Mouse (Mus musculus) intestine, postnatal 0 days (tissue): ENCODE measurements around the gene Dhps. TPM values are rescaled to one million over a fixed set of nuclear protein-coding genes. Genes with fewer than 3 reads are reported as not detected.
"Not testable (repeated sequence)": the region's sequence is repeated elsewhere in the genome, so short reads cannot be mapped to it uniquely, and the experiment has no call there.

ENCODE experiments used
- ATAC-seq: fragments of 200-750 bp; cut with Nextera tagmentation; 2 replicates; pipeline ENCODE4 v1.8.0; 2017; ENCODE audit warnings: mild to moderate bottlenecking, moderate TSS enrichment, moderate library complexity
- H3K27ac ChIP-seq: fragments of 300-500 bp; sonication (generic); 2 replicates; pipeline ENCODE4 v1.5.1; 2014; ENCODE audit warnings: mild to moderate bottlenecking, low read depth, low read length, moderate library complexity
- H3K27me3 ChIP-seq: fragments of 300-500 bp; sonication (generic); replicated peaks from 2 replicates; pipeline ENCODE4 v1.6.1; 2014; ENCODE audit warnings: low read length, mixed read lengths; ENCODE audit not compliant: control insufficient read depth, insufficient read depth
- H3K36me3 ChIP-seq: fragments of 300-500 bp; sonication (generic); 2 replicates; pipeline ENCODE4 v1.6.1; 2014; ENCODE audit warnings: mild to moderate bottlenecking, moderate library complexity; ENCODE audit not compliant: control insufficient read depth, insufficient read depth
- H3K4me1 ChIP-seq: fragments of 300-500 bp; sonication (generic); replicated peaks from 2 replicates; pipeline ENCODE4 v1.6.1; 2014; ENCODE audit warnings: antibody characterized with exemption, low read length, mixed read lengths; ENCODE audit not compliant: control insufficient read depth, insufficient read depth
- H3K4me2 ChIP-seq: fragments of 300-500 bp; sonication (generic); replicated peaks from 2 replicates; pipeline ENCODE4 v1.6.1; 2014; ENCODE audit warnings: low read depth, mild to moderate bottlenecking, moderate library complexity
- H3K4me3 ChIP-seq: fragments of 300-500 bp; sonication (generic); 2 replicates; pipeline ENCODE4 v1.5.1; 2014; ENCODE audit warnings: low read depth, low read length
- H3K9ac ChIP-seq: fragments of 300-500 bp; sonication (generic); 2 replicates; pipeline ENCODE4 v1.6.1; 2014; ENCODE audit warnings: mild to moderate bottlenecking, low read depth, low read length
- H3K9me3 ChIP-seq: fragments of 300-500 bp; sonication (generic); 2 replicates; pipeline ENCODE4 v1.6.1; 2016; ENCODE audit warnings: mixed run types; ENCODE audit not compliant: control insufficient read depth
- CTCF ChIP-seq: sonication (generic); IDR thresholded peaks from 2 replicates; pipeline ENCODE4 v1.5.1; 2016; ENCODE audit warnings: low read depth, mild to moderate bottlenecking, control low read depth, antibody characterized with exemption, moderate library complexity
- WGBS: fragments of 180-500 bp; shearing (Covaris S2); extraction: QIAGEN DNeasy Blood & Tissue Kit; methylation state at CpG from one replicate; pipeline ENCODE4 v1.1.7; 2014; 5-methylcytosine and 5-hydroxymethylcytosine counted together
- polyA plus RNA-seq: library from polyadenylated mRNA; unstranded; fragments of >200 nt; fragmentation: Nextera tagmentation; extraction: Ambion mirVana; gene quantifications from 2 replicates; pipeline ENCODE4 v1.2.1, GENCODE M21; 2015

The Dhps gene
- polyA plus RNA-seq, 1 experiment from 2014 or later, result 46.6 TPM

- 0% methylated on average over 2 of the region's 2 CpGs for WGBS
- Histone ChIP-seq H3K36me3 (peaks cover 39% of the 10 kb centered on the region), H3K9me3 (no peaks in the 10 kb centered on the region), H3K27ac (peak overlapping the region; percentile 50; the same call in 1 of the 2 replicates), H3K9ac (no peak overlapping the region), H3K4me1 (no peaks in the 10 kb centered on the region; the same call in 1 of the 2 replicates), H3K4me3 (no peak overlapping the region), H3K4me2 (no peak overlapping the region), H3K27me3 (no peaks in the 10 kb centered on the region)
- TF ChIP-seq CTCF, result peak; percentile 98
- no peak for ATAC-seq
Measured at GRCm38 (mm10) chr8:85076993-85077392, 5.4 kb downstream of the Dhps start.

- Histone ChIP-seq H3K27me3 (no peaks in the 10 kb centered on the region), H3K4me1 (peaks cover 7% of the 10 kb centered on the region), H3K4me3 (peak overlapping the region; percentile 89), H3K4me2 (peak overlapping the region; percentile 98), H3K9me3 (no peaks in the 10 kb centered on the region), H3K27ac (peak overlapping the region; percentile 81; the same call in 1 of the 2 replicates), H3K9ac (peak overlapping the region; percentile 86), H3K36me3 (peaks cover 25% of the 10 kb centered on the region)
- ATAC-seq, result no peak
- TF ChIP-seq CTCF, result peak; percentile 9; the same call in 1 of the 2 replicates
- WGBS, result under 1% methylated on average over 25 of the region's 25 CpGs
Measured at GRCm38 (mm10) chr8:85080214-85080531, 8.6 kb downstream of the Dhps start.

- under 1% methylated on average over 30 of the region's 30 CpGs for WGBS
Measured at GRCm38 (mm10) chr8:85080532-85081215, 9.1 kb downstream of the Dhps start, which contains the start of gene Wdr83os. Gene Wdr83os (plus strand): TSS chr8:85080740.

GRCm38 (mm10) chr8:85081216-85081555, 9.6 kb downstream of the Dhps start, which contains the start of gene Wdr83:
Gene Wdr83 (minus strand): TSS chr8:85081306.
- TF ChIP-seq CTCF, result no peak
- H3K4me3 ChIP-seq, result peak within 1 kb of the TSS; percentile 89
- peak within 1 kb of the TSS; percentile 98 for H3K4me2 ChIP-seq
- H3K27me3 ChIP-seq, result no peaks in the 10 kb centered on the region
- peak within 1 kb of the TSS; percentile 86 for H3K9ac ChIP-seq
- H3K36me3 ChIP-seq, result peaks cover 24% of the 10 kb centered on the region
- no peaks in the 10 kb centered on the region for H3K9me3 ChIP-seq
- peak within 1 kb of the TSS; percentile 81 for H3K27ac ChIP-seq
- 0% methylated on average over 9 of the region's 9 CpGs for WGBS
- no peak for ATAC-seq
- peaks cover 7% of the 10 kb centered on the region for H3K4me1 ChIP-seq

More at GRCm38 (mm10) chr8:85080532-85081215, 9.1 kb downstream of the Dhps start, which contains the start of gene Wdr83os:
- H3K4me2 ChIP-seq, result peak within 1 kb of the TSS; percentile 98
- peaks cover 25% of the 10 kb centered on the region for H3K36me3 ChIP-seq
- peak within 1 kb of the TSS; percentile 89 for H3K4me3 ChIP-seq
- H3K4me1 ChIP-seq, result peaks cover 7% of the 10 kb centered on the region
- H3K9ac ChIP-seq, result peak within 1 kb of the TSS; percentile 86
- ATAC-seq, result no peak
- no peak for TF ChIP-seq CTCF
- no peaks in the 10 kb centered on the region for H3K27me3 ChIP-seq
- H3K27ac ChIP-seq, result peak within 1 kb of the TSS; percentile 81
- H3K9me3 ChIP-seq, result no peaks in the 10 kb centered on the region

GRCm38 (mm10) chr8:85082169-85082568, 10.6 kb downstream of the Dhps start:
- H3K9ac ChIP-seq, H3K9me3 ChIP-seq, H3K4me3 ChIP-seq, H3K27me3 ChIP-seq, H3K4me1 ChIP-seq, ATAC-seq, H3K27ac ChIP-seq, H3K4me2 ChIP-seq: not testable (repeated sequence)
- H3K36me3 ChIP-seq, result peaks cover 26% of the 10 kb centered on the region
- 80% methylated on average over 4 of the region's 4 CpGs for WGBS

GRCm38 (mm10) chr8:85083108-85083813, 11.7 kb downstream of the Dhps start, which contains the start of gene Man2b1:
Gene Man2b1 (plus strand): TSS chr8:85083270.
- Histone ChIP-seq H3K9me3 (no peaks in the 10 kb centered on the region), H3K36me3 (peaks cover 33% of the 10 kb centered on the region), H3K9ac (peak within 1 kb of the TSS; percentile 83), H3K4me1 (peaks cover 7% of the 10 kb centered on the region), H3K27ac (peak within 1 kb of the TSS; percentile 83), H3K27me3 (no peaks in the 10 kb centered on the region), H3K4me3 (peak within 1 kb of the TSS; percentile 86), H3K4me2 (peak within 1 kb of the TSS; percentile 87)
- TF ChIP-seq CTCF, result peak; percentile 59
- WGBS, result under 1% methylated on average over 30 of the region's 30 CpGs
- peak; percentile 87 for ATAC-seq
